Mouse (Mus musculus) gastrocnemius, postnatal 10 days (tissue): ENCODE results near the gene Ccdc27. TPM values are rescaled to one million over a fixed set of nuclear protein-coding genes. Genes with fewer than 3 reads are reported as not detected.

Experiments
- DNase-seq: peaks from one replicate; pipeline ENCODE4 v3.0.0; 2021; ENCODE audit warnings: mixed read lengths
- long read RNA-seq, 2 experiments: library from polyadenylated mRNA; stranded (forward); transcript quantifications; one replicate each; pipeline ENCODE4 v2.0.0; 2021
- total RNA-seq, 2 experiments: library from RNA; stranded (reverse); gene quantifications; 2 replicates each; pipeline ENCODE4 v1.2.3; 2021

The Ccdc27 gene
- total RNA-seq = not detected
- long read RNA-seq, experiment 1 = 0 reads
- long read RNA-seq, experiment 2 = 0 reads

DNA sequence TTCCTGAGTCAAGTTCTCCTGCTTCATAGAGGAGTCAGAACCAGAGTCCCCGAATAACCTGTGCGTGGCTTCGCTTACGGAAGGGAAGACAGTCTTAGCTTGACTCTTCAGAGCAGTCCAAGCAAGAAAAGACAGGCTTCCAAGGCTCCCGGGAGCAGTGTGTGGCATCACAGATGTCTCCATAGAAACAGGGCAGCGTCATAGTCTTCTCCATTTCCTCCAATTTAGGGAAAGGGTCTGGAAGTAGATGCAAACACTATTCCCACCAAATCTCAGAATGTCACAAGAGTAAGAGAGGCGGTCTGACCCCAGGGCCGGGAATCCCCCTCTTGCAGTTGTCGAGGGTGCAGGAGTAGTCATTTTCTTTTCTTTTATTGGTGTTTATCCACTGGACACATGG lies at the start of gene Ccdc27:
Gene Ccdc27 (minus strand): TSS at position 101 of the 400 bp plus-strand sequence.
- DNase-seq = no peak

- no peak for DNase-seq
Observed at GRCm38 (mm10) chr4:154091356-154091755, 48.9 kb upstream of the Ccdc27 start.

DNA sequence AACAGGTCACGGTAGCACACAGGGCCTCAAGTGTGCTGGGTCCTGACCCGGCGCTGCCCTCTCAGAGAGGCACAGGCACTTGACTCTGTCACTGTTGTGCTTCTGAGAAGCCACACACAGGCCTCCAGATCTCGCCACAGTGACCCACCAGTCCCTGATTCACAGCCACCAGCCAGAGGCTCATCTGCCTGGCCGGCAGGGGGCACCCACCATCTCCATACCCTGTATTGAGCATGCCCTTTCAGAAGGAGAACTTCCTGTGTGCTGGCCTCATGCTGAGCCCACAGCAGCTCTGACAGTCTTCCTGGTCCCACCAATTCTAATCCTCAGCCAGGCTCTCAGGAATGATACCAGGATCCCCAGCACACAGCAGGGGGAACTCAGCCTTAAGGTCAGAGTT lies 46.7 kb upstream of the Ccdc27 start:
- no peak for DNase-seq

DNA sequence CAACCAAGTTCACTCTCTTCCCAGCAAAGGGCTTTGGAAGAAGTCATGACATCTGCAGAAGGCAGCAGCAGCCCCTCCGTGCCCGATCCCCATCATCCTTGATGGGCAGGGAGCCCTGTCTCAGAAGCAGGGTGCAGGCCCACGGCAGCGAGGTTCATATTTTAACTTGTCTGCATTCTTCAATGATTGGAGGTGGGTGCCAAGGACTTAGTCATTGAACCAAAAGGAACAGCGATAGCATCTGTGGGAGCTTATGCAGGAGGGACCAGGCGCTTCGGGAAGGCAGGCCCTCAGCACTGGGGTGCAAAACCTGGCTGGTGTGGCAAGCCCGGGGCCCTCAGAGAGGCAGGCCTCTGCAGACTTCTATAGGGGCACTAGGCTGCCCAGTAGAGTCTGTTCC lies 44.0 kb upstream of the Ccdc27 start:
- no peak for DNase-seq

DNA sequence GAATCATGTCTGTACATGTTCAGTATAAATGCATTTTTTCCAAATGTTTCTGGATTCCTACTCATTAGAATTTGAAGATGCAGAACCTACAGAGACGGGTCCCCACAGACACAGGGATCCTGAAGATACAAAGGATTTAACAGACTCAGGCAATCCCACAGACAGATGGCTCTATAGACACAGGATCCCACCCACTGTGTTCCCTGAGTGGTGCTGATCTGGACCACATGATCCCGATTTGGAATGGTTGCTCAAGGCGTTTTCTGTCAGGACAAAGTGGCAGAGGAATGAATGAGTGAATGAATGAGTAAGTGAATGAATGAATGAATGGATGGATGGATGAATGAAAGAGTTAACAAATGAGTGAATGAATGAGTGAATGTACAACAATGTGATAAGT lies 43.4 kb upstream of the Ccdc27 start:
- DNase-seq = no peak

DNA sequence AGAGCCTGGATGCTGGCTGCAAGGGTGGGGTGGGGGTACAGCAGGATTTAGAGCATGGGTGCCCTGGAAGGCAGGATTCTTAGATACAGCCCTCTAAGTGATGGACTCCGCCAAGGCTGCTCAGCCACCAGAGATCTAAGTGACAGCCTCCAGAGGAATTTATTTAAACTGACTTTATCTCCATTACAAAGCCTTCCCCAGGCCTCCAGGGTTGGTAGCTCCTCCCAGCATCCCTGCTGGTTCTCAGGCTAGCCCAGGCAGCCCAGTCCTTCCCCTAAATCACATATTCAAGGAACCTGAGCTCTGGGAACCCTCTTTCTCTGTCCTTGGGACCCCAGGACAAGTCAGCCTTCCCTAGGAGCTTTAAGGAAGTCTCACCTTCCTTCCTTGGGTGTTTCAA lies 39.5 kb upstream of the Ccdc27 start:
- no peak for DNase-seq

DNA sequence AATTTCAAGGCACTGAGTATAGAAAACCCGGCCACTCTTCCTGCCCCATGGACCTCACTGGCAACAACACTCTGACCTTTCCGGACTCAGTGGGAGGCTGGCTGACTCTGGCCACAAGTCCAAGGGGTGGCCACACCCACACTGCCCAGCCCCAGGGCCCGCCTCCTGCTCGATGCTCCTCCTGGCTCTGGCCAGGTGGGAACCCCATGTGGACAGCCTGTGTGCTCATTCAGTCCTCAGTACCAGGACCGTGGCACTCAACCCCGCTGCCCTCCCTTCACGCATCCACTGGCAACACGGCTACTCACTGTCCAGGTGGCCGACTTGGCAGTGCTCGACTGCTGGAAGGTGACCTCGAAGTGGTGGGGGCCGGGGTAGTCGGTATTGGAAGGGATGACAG lies 38.5 kb upstream of the Ccdc27 start:
- DNase-seq = no peak

DNA sequence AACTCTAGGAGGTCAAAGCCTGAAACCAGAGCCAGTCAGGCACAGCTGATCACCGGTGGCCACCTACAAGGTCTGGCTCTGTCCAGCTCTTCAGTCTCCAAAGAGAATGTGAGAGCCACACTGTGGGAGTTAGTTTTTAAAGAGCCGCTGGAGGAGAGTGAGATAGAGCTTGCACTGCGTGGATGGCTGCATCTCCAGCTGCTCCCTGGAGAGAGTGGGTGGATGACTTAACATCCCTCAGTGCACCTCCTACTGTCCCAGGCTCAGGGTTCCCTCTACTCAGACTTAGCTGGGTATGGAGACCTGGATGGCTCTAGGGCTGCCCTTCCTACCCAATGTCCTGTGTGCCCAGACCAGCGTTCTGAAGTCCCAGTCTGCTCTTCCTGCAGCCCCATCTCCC lies 37.7 kb upstream of the Ccdc27 start:
- no peak for DNase-seq

- no peak for DNase-seq
Observed at GRCm38 (mm10) chr4:154071941-154072340, 29.5 kb upstream of the Ccdc27 start.

- no peak for DNase-seq
Observed at GRCm38 (mm10) chr4:154071521-154071920, 29.0 kb upstream of the Ccdc27 start.

DNA sequence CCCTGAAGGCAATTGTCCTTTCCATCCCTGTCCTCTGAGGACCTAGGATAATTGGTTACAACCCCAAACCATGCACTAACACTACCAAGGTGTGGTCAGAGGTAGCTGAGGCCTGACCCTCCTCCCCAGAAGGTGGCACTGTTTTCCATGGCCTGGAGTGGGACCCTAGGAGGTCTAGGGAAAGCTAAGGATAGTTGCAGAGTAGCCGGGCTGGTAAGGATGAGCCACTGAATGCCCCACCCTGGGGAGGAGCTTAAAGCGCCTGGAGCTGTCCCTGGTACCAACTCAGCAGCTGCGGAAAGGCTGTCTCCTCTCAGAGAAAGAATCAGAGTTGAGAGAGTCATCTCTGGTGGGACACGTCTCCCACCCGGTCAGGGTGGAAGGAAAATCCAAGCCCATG lies 28.4 kb upstream of the Ccdc27 start:
- DNase-seq = peak; percentile 32

DNA sequence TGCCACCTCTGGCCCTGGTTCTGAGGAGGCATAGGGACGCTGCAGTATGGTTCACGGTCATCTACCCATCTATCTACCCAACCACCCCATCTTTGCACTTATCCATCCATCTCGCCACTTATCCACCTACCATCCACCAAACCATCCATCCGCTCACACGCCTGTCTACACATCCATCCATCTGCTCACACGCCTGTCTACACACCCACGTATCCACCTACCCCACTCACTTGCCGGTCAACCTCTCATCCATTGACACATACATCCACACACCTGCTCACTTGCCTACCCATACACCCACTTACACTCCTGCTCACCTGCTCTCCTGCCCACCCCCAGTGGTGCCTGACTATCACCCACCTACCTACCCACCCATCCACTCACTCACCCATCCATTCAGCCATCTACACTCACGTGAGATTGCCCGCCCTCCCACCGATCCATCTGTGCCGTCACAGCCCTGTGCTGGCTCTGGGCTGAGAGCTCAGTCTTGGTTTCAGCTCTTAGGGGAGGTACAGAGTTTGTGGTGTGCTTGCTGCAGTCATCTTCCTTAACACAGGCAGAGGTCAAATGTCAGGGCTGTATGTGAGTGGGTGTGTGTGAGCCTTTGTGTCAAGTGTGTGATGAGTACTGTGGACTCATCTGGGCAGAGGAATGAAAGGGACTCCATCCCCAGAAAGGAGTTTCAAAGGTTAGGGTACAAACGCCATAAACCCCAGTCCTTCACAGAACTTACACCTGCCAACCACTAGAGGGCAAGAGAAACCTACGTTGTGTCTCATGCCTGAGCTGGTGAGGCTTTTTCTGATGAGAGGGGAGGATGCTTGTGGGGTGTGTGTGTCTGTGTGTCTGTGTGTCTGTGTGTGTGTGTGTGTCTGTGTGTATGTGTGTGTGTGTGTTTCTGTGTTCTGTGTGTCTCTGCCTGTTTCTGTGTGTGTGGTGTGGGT lies 22.6 kb upstream of the Ccdc27 start:
- no peak for DNase-seq

DNA sequence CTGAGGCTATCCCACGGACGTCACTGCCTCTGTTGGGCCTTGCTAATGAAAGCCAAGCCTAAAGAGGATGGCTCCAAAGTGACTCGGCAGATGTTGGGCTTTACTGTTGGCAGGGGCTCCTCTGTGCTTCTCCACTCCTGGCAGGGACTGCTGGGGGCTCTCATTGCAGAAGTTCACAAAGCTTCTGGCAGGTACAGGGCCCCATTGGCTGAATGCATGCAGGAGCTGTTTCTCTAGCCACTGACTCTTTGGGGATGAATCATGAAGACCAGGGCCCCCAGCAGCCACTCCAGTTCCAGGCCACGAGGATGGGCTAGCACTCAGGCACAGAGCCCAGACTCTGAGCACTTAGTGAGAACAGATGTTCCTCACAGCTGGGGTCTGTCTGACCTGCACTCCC lies 15.2 kb upstream of the Ccdc27 start:
- peak; percentile 35 for DNase-seq

- no peak for DNase-seq
Observed at GRCm38 (mm10) chr4:154056661-154057060, 14.2 kb upstream of the Ccdc27 start.

- no peak for DNase-seq
Observed at GRCm38 (mm10) chr4:154056046-154056445, 13.6 kb upstream of the Ccdc27 start.

- DNase-seq = no peak
Observed at GRCm38 (mm10) chr4:154055482-154055881, 13.0 kb upstream of the Ccdc27 start.

DNA sequence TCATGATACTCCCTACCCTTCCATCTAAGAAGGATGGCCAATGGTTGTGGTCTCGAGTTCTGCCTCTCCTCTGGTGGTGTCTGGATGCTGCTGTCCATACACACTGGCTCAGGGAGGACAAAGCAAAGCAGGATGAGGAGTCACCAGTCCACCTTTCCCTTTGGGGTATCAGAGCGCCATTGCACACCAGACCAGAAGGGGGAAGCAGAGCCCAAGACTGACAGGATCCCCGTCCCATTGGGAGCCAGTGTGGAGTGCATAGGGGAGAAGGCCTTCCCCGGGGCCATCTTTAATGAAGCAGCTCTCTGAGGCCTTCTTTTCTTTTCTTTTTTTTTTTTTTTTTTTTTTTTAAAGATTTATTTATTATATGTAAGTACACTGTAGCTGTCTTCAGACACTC lies 10.6 kb upstream of the Ccdc27 start:
- DNase-seq = no peak

DNA sequence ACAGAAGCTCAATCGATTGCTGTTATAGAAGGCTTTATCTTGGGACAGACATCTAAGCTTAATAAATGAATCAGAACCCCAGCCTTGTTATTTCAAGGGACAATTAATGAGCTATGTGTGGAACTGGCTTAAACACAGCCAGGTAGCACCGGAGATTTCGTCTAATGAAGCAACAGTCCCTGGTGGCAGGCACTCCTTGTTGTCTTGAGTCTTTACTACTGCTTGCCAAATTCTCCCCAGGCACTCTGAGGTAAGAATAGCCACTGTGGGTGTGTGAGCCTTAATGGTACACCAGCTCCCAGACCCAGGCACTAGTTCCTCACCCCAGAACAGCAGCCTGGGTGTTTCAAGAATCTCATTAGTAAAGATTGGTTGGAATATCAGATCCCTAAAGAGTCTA lies 8.9 kb upstream of the Ccdc27 start:
- no peak for DNase-seq

GRCm38 (mm10) chr4:154045837-154046236 lies 3.4 kb upstream of the Ccdc27 start:
- DNase-seq = no peak

DNA sequence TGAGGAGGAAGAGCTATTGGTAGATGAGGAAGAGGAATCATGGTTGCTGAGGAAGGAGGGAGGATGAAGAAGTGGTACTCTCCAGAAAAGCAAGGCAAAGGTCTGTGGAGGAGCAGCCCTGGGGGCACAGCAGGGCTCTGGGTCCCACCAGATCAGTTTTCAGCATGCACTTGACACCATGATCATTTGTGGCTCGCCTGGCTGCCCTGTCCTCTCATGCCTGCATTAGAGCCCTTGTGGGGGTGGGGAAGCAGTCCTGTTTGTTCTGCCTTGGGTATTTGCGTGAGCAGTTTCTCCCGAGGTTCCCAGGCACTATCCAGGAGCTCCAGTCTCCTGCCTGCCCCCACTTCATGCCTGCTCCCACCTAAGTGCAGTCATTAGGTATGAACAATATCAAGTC lies 5.4 kb downstream of the Ccdc27 start:
- no peak for DNase-seq

DNA sequence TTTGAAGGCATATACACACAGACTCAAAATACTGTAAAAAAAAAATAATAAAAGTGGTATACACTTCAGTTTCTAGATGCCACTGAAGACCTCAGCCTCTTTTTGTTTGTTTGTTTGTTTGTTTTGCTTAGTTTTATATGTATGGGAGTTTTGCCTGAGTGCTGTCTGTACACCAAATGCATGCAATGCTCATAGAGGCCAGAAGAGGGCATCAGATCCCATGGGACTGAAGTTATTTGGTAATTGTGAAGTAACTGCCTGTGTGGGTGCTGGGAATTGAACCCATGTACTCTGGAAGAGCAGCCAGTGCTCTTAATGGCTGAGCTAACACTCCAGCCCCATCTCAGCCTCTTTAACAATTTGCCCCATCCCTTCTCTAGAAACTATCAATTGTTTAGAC lies 13.8 kb downstream of the Ccdc27 start:
- DNase-seq = no peak

- DNase-seq = no peak
Observed at GRCm38 (mm10) chr4:154028066-154028465, 14.4 kb downstream of the Ccdc27 start.

DNA sequence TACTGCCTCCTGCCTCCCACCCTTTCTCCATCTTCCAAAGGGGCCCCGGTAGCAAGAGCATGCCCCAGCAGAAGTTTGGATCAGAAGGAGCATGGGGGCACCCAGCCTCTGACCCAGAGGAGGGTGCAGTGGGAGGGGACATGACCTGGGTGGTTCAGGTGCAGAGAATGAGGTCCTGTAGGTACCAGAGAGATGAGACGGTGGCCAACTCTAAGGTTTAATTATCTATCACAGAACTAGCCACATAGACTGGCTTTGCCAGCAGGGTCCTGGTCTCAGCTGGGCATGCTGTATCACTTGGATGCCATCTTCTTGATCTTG lies 16.1 kb downstream of the Ccdc27 start:
- DNase-seq = no peak
